Mouse (Mus musculus): ENCODE data around the gene Olfr345.

The Olfr345 gene

GRCm38 (mm10) chr2:36639741-36640140 is at the start of gene Olfr345:
Gene Olfr345, plus strand, starts transcription at chr2:36640041.
- DNase-seq = no peak

- no peak for DNase-seq
These were observed 45.6 kb downstream of the Olfr345 start, which contains the start of gene Olfr346 for GRCm38 (mm10) chr2:36685488-36685887. Gene Olfr346, plus strand, starts transcription at chr2:36685788.
